Mouse (Mus musculus): Measurements from ENCODE around the gene Olfr1388.
"Not testable (repeated sequence)": the region's sequence is repeated elsewhere in the genome, so short reads cannot be mapped to it uniquely, and the experiment has no call there.

Olfr1388 gene

GRCm38 (mm10) chr11:49436411-49436810 lies at the start of gene Olfr1388:
TSS of gene Olfr1388 (plus strand) at chr11:49436624.
- DNase-seq (ENCODE audit: low read depth) = no peak

GRCm38 (mm10) chr11:49392707-49393106 lies 43.7 kb upstream of the Olfr1388 start:
- not testable (repeated sequence) for DNase-seq (ENCODE audit: low read depth)

GRCm38 (mm10) chr11:49406784-49407183 lies 29.6 kb upstream of the Olfr1388 start:
- no peak for DNase-seq (ENCODE audit: low read depth)

- DNase-seq (ENCODE audit: low read depth) = peak; percentile 34
Measured at GRCm38 (mm10) chr11:49410540-49410939, 25.9 kb upstream of the Olfr1388 start.

GRCm38 (mm10) chr11:49422767-49423166 lies 13.7 kb upstream of the Olfr1388 start, which contains the start of gene Olfr1389:
TSS of gene Olfr1389 (plus strand) at chr11:49423067.
- no peak for DNase-seq (ENCODE audit: low read depth)

GRCm38 (mm10) chr11:49425257-49425927 lies 11.0 kb upstream of the Olfr1388 start:
- DNase-seq (ENCODE audit: low read depth) = no peak

GRCm38 (mm10) chr11:49429641-49430040 lies 6.8 kb upstream of the Olfr1388 start:
- DNase-seq (ENCODE audit: low read depth) = no peak

- DNase-seq (ENCODE audit: low read depth) = no peak
Measured at GRCm38 (mm10) chr11:49455043-49455442, 18.6 kb downstream of the Olfr1388 start, which contains the start of gene Olfr1387. TSS of gene Olfr1387 (plus strand) at chr11:49455343.

- not testable (repeated sequence) for DNase-seq (ENCODE audit: low read depth)
Measured at GRCm38 (mm10) chr11:49464746-49465145, 28.3 kb downstream of the Olfr1388 start, which contains the start of gene Olfr1386. TSS of gene Olfr1386 (plus strand) at chr11:49465046.

- DNase-seq (ENCODE audit: low read depth) = no peak
Measured at GRCm38 (mm10) chr11:49485973-49486372, 49.5 kb downstream of the Olfr1388 start.

- DNase-seq (ENCODE audit: low read depth) = not testable (repeated sequence)
Measured at GRCm38 (mm10) chr11:49488770-49489169, 52.3 kb downstream of the Olfr1388 start, which contains the start of gene Olfr1385. TSS of gene Olfr1385 (plus strand) at chr11:49489070.
